Mouse (Mus musculus): ENCODE results near the gene B3gnt9. TPM values are rescaled to one million over a fixed set of nuclear protein-coding genes. Genes with fewer than 3 reads are reported as not detected.
"Not testable (repeated sequence)": the region's sequence is repeated elsewhere in the genome, so short reads cannot be mapped to it uniquely, and the experiment has no call there.

The B3gnt9 gene
- polyA plus RNA-seq, 1 experiment, result 0.82 TPM

DNA sequence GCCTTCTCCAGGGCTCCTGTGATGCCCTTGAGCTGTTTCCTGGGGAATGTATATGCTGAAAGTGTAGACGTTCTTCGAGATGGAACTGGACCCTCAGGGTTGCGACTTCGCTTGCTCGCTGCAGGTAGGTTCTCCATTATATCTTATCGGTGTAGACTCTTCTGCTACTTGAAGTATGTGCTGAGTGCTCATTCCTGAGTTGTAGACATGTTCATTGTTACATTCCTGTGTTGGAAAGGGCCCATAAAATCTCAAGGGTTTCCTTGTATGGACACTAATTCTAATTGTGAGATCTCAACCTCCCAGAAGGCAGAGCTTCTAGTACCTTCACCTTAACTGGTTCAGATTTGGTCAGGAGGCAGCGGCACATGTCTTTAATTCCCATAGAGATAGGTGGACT is 13.9 kb downstream of the B3gnt9 start:
- TF ChIP-seq CTCF (IDR thresholded peaks at IDR 0.05; ENCODE audit: control insufficient read depth, insufficient read depth, low read length) (no peak), POLR2A (IDR thresholded peaks at IDR 0.05; ENCODE audit: borderline replicate concordance, control insufficient read depth, low read depth, low read length) (no peak)
- no peak overlapping the region for H3K4me3 ChIP-seq (replicated peaks; ENCODE audit: control insufficient read depth, low read depth, low read length)
- WGBS, result 94% methylated on average over 7 of the region's 7 CpGs

DNA sequence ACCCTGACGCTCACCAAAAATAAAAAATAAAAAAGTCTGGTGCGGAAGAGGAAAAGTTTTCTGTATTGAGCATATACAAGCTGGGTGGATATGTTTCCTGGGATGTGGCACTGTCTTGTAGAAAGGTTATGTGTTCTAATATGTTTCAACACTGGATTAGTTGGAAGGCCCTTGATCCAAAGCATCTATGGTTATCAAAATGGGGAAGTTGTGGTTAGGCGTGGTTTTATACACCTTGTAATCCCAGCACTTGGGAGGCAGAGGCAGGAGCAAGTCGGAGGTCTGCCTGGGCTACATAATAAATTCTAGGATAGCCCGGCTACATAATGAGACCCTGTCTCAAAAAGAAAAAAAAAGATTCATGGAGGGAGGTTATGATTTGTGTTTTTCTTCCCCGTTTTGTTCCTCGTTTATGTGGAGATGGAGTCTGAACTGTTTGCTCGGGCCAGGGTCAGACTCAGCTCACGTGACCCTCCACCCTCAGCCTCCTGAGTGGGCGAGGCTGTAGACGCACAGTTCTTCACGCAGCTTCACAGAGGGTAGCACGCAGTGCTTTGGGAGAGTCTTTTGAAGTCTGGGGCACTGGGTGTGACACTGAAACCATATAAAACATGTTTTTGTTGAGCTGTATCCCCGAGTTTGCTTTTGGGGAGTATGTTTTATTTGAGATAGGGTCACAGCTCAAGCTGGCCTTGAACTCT is 17.4 kb downstream of the B3gnt9 start:
- Histone ChIP-seq H3K27ac (ENCODE audit: control insufficient read depth, insufficient read depth, low read depth, low read length, poor library complexity) (no peak overlapping the region), H3K4me1 (ENCODE audit: control insufficient read depth, insufficient read depth, low read length) (no peaks in the 10 kb centered on the region), H3K4me3 (replicated peaks; ENCODE audit: control insufficient read depth, low read depth, low read length) (no peak overlapping the region)
- WGBS, result 77% methylated on average over 14 of the region's 14 CpGs
- TF ChIP-seq POLR2A (IDR thresholded peaks at IDR 0.05; ENCODE audit: borderline replicate concordance, control insufficient read depth, low read depth, low read length) (no peak), CTCF (IDR thresholded peaks at IDR 0.05; ENCODE audit: control insufficient read depth, insufficient read depth, low read length) (no peak)

More for the DNA sequence above, 13.9 kb downstream of the B3gnt9 start:
- Histone ChIP-seq H3K4me1 (ENCODE audit: control insufficient read depth, insufficient read depth, low read length) (no peaks in the 10 kb centered on the region), H3K27ac (ENCODE audit: control insufficient read depth, insufficient read depth, low read depth, low read length, poor library complexity) (no peak overlapping the region)

DNA sequence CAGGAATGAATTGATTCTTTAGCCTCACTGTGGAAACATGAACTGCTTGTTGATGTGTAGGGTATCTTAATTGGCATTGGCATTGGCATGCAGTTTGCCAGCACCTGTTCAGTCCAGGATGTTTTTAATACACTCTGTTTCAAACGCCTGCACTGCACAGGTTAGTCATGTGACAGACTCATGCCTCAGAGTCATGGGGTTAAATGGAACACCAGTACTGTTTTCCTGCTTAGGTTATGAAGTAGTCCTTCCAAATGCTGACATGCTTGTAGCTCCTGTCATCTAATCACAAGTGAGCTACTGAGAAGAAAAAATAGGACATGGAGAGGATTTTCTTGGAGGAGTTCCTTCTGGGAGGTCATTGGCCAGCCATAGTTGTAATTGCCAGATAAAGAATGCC is 19.7 kb downstream of the B3gnt9 start:
- TF ChIP-seq POLR2A (IDR thresholded peaks at IDR 0.05; ENCODE audit: borderline replicate concordance, control insufficient read depth, low read depth, low read length) (no peak), CTCF (IDR thresholded peaks at IDR 0.05; ENCODE audit: control insufficient read depth, insufficient read depth, low read length) (no peak)
- H3K27ac ChIP-seq (ENCODE audit: control insufficient read depth, insufficient read depth, low read depth, low read length, poor library complexity), result no peak overlapping the region
- 62% methylated on average over 1 of the region's 1 CpGs for WGBS

DNA sequence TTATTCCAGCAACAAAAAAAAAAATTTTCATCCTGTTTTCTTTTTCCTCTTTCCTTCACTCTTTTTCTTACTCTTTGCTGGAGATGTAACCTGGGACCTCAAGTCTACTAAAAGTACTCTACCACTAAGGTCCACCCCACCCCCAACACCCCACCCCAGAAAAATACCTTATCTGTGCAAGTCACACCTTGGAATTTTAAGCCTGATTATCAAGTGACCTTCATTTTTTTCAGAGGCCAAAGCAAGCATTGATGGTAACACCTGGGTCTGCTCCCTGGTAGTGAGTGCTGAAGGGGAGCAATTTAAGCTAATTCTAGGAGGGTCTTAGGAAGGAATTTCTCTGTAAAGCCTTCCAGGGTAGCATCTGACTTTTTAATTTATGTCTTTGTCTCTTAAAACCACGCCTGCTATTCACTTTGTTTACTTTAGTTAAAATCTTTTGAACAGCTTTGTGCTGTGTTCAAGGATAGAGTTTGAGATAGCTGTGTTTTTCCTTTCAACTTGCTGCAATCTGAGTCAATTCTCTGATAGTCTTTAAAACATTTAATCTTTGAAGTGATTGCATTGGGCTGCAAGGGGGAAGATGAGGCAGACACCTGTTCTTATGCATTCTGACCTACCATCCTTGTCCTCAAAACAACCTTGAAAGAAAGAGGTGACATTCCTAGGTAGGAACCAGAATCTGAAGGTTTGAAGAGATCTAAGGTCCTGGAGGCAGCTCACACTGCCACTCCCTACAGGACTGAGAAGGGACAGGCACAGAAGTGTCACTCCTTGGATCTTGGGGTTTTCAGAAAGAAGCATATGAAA is 21.6 kb downstream of the B3gnt9 start:
- no peak overlapping the region for H3K27ac ChIP-seq (ENCODE audit: control insufficient read depth, insufficient read depth, low read depth, low read length, poor library complexity)
- TF ChIP-seq CTCF (IDR thresholded peaks at IDR 0.05; ENCODE audit: control insufficient read depth, insufficient read depth, low read length), result no peak
- no peak for TF ChIP-seq POLR2A (IDR thresholded peaks at IDR 0.05; ENCODE audit: borderline replicate concordance, control insufficient read depth, low read depth, low read length)
- H3K4me3 ChIP-seq (replicated peaks; ENCODE audit: control insufficient read depth, low read depth, low read length), result no peak overlapping the region
- no peaks in the 10 kb centered on the region; the same call in 1 of the 2 replicates for H3K4me1 ChIP-seq (ENCODE audit: control insufficient read depth, insufficient read depth, low read length)
- 80% methylated on average over 1 of the region's 1 CpGs for WGBS

More for the DNA sequence above, 19.7 kb downstream of the B3gnt9 start:
- no peak overlapping the region for H3K4me3 ChIP-seq (replicated peaks; ENCODE audit: control insufficient read depth, low read depth, low read length)
- H3K4me1 ChIP-seq (ENCODE audit: control insufficient read depth, insufficient read depth, low read length), result no peaks in the 10 kb centered on the region; the same call in 1 of the 2 replicates

DNA sequence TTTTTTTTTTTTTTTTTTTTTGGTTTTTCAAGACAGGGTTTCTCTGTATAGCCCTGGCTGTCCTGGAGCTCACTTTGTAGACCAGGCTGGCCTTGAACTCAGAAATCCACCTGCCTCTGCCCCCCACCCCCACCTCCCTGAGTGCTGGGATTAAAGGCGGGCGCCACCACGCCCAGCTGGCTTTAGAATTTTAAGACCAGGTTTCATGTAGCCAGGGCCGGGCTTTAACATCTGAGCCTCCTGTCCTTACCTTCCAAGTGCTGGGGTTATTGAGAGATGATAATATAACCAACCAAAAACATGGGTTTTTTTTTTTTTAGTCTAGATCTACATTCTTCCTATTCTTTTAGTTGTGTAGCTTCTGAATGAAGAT is 22.6 kb downstream of the B3gnt9 start:
- WGBS, result 82% methylated on average over 4 of the region's 4 CpGs
- not testable (repeated sequence) for H3K4me3 ChIP-seq (replicated peaks; ENCODE audit: control insufficient read depth, low read depth, low read length); H3K27ac ChIP-seq (ENCODE audit: control insufficient read depth, insufficient read depth, low read depth, low read length, poor library complexity); H3K4me1 ChIP-seq (ENCODE audit: control insufficient read depth, insufficient read depth, low read length)

DNA sequence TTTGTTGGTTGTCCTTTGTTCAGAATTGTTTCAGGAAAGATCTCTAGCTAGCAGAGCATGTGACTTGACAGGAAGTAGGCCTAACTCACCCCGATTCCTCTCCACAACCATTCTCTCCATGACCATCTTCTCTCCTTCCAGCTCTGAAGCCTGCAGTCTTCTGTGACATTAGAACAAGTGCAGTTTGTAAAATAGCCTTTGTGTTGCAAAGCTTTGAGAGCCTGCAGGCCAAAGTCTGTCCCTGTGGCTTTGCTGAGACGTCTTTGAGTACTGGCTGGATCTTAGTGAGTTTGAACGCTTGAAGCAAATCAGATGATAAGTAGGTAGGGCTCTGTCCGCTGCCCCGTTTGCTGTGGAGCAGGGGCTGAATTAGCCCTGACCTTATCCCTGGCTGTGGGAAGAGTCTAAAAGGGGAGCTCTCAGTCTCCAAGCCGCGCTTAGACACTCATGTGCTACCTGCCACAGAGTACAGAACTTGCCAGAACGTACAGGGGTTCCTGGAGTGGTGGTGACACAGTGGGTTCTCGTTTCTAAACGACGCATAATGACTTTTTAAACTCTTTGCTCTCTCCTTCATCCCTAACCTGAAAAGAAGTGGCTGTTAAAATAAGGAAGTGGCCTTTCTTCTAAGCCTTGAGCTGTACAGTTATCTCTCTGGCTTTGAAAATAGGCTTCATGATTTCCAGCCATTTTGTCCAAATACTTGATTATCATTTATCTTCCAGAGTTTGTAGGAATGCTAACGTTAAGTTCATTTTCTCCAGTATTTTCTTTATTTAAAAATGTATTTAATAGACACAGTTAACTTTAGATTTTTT is 23.2 kb downstream of the B3gnt9 start:
- H3K27ac ChIP-seq (ENCODE audit: control insufficient read depth, insufficient read depth, low read depth, low read length, poor library complexity), result no peak overlapping the region
- TF ChIP-seq POLR2A (IDR thresholded peaks at IDR 0.05; ENCODE audit: borderline replicate concordance, control insufficient read depth, low read depth, low read length) (no peak), CTCF (IDR thresholded peaks at IDR 0.05; ENCODE audit: control insufficient read depth, insufficient read depth, low read length) (no peak)

DNA sequence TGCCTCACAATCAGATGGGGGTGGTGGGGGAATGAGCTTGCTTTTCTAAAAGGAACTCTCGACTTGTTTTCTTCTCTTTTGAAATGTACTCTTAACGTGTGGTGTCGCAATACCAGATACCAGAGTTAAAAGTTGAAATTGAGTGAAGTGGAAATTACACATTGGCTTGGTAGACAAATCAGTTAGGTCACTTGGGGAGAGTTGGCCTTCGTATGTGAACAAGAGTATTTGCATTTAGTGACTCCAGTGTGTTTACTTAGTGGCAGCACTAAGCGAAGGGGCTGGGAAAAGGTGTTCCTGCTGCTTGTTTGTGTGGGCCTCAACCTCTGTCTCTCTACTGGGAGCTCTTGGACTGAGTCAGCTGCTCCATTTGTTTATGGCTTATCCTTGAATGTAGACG is 29.0 kb downstream of the B3gnt9 start:
- 11% methylated on average over 6 of the region's 6 CpGs for WGBS
- H3K4me3 ChIP-seq (replicated peaks; ENCODE audit: control insufficient read depth, low read depth, low read length), result peak overlapping the region; percentile 89
- peak overlapping the region; percentile 56 for H3K27ac ChIP-seq (ENCODE audit: control insufficient read depth, insufficient read depth, low read depth, low read length, poor library complexity)
- H3K4me1 ChIP-seq (ENCODE audit: control insufficient read depth, insufficient read depth, low read length), result peaks cover 1% of the 10 kb centered on the region; the same call in 1 of the 2 replicates
- TF ChIP-seq POLR2A (IDR thresholded peaks at IDR 0.05; ENCODE audit: borderline replicate concordance, control insufficient read depth, low read depth, low read length), result no peak
- no peak for TF ChIP-seq CTCF (IDR thresholded peaks at IDR 0.05; ENCODE audit: control insufficient read depth, insufficient read depth, low read length)

More for the DNA sequence above, 23.2 kb downstream of the B3gnt9 start:
- 56% methylated on average over 12 of the region's 12 CpGs for WGBS
- Histone ChIP-seq H3K4me1 (ENCODE audit: control insufficient read depth, insufficient read depth, low read length) (no peaks in the 10 kb centered on the region; the same call in 1 of the 2 replicates), H3K4me3 (replicated peaks; ENCODE audit: control insufficient read depth, low read depth, low read length) (no peak overlapping the region)

DNA sequence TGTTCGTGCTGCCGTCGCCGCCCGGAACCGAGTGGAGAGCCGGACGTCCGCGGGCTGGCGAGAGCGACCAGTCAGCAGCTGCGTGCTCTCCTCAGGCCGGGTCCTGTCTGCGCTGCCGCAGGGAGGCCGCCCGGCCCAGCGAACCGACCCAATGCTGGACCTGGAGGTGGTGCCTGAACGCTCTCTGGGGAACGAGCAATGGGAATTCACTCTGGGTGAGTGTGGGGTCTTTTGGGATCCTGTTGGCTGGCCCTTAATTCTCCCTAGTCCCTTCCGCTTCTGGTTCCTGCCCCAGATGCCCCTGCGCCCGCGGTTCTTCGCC is 29.7 kb downstream of the B3gnt9 start:
- H3K4me3 ChIP-seq (replicated peaks; ENCODE audit: control insufficient read depth, low read depth, low read length), result peak overlapping the region; percentile 89

More for the DNA sequence above, 29.7 kb downstream of the B3gnt9 start:
- TF ChIP-seq CTCF (IDR thresholded peaks at IDR 0.05; ENCODE audit: control insufficient read depth, insufficient read depth, low read length), result no peak
- no peak for TF ChIP-seq POLR2A (IDR thresholded peaks at IDR 0.05; ENCODE audit: borderline replicate concordance, control insufficient read depth, low read depth, low read length)
- Histone ChIP-seq H3K4me1 (ENCODE audit: control insufficient read depth, insufficient read depth, low read length) (peaks cover 1% of the 10 kb centered on the region; the same call in 1 of the 2 replicates), H3K27ac (ENCODE audit: control insufficient read depth, insufficient read depth, low read depth, low read length, poor library complexity) (peak overlapping the region; percentile 89)
- WGBS, result under 1% methylated on average over 27 of the region's 27 CpGs

Data from bone marrow, adult 2 months (tissue).